Mouse (Mus musculus) forebrain, embryonic 16.5 days (tissue): ENCODE measurements at regions not wholly inside any gene's neighbourhood (a gene's known extent, or its start where the extent isn't known, plus 50 kb on each side); places are given as distances from the start of the nearest gene placed in this dataset.

ENCODE experiments used
- ATAC-seq: fragments of 200-750 bp; cut with Nextera tagmentation; 2 replicates; pipeline ENCODE4 v1.8.0; 2017; ENCODE audit warnings: mild to moderate bottlenecking, moderate library complexity
- H3K27ac ChIP-seq: fragments of 300-500 bp; sonication (generic); 2 replicates; pipeline ENCODE4 v1.5.1; 2014; ENCODE audit warnings: low read length, control low read depth
- H3K27me3 ChIP-seq: fragments of 300-500 bp; sonication (generic); replicated peaks from 2 replicates; pipeline ENCODE4 v1.6.1; 2014; ENCODE audit warnings: low read length; ENCODE audit not compliant: control insufficient read depth, insufficient read depth
- H3K36me3 ChIP-seq: fragments of 300-500 bp; sonication (generic); 2 replicates; pipeline ENCODE4 v1.6.1; 2014; ENCODE audit not compliant: control insufficient read depth, insufficient read depth
- H3K4me1 ChIP-seq: fragments of 300-500 bp; sonication (generic); replicated peaks from 2 replicates; pipeline ENCODE4 v1.6.1; 2014; ENCODE audit warnings: low read length; ENCODE audit not compliant: control insufficient read depth, insufficient read depth
- H3K4me2 ChIP-seq: fragments of 300-500 bp; sonication (generic); 2 replicates; pipeline ENCODE4 v1.6.1; 2014; ENCODE audit warnings: mild to moderate bottlenecking, low read length, control low read depth
- H3K4me3 ChIP-seq: fragments of 300-500 bp; sonication (generic); replicated peaks from 2 replicates; pipeline ENCODE4 v1.5.1; 2014; ENCODE audit warnings: mild to moderate bottlenecking, low read length, control low read depth
- H3K9ac ChIP-seq: fragments of 300-500 bp; sonication (generic); replicated peaks from 2 replicates; pipeline ENCODE4 v1.6.1; 2014; ENCODE audit warnings: low read depth, low read length, control low read depth
- H3K9me3 ChIP-seq: fragments of 300-500 bp; sonication (generic); 2 replicates; pipeline ENCODE4 v1.6.1; 2016; ENCODE audit warnings: low read length; ENCODE audit not compliant: control insufficient read depth
- WGBS: fragments of 180-500 bp; shearing (Covaris S2); extraction: QIAGEN DNeasy Blood & Tissue Kit; methylation state at CpG from one replicate; pipeline ENCODE4 v1.1.7; 2014; 5-methylcytosine and 5-hydroxymethylcytosine counted together

- peak; percentile 72 for ATAC-seq
- 8% methylated on average over 1 of the region's 1 CpGs for WGBS
Observed at GRCm38 (mm10) chr6:75281506-75282194, 1215.9 kb downstream of the Gm9008 start.

GRCm38 (mm10) chr6:75254076-75254414 lies 1243.5 kb downstream of the Gm9008 start:
- ATAC-seq, result no peak
- H3K4me3 ChIP-seq, result no peak overlapping the region
- H3K27ac ChIP-seq, result peak overlapping the region; percentile 56
- H3K9ac ChIP-seq, result no peak overlapping the region
- H3K4me2 ChIP-seq, result no peak overlapping the region
- no peaks in the 10 kb centered on the region for H3K9me3 ChIP-seq
- no peaks in the 10 kb centered on the region for H3K36me3 ChIP-seq
- no peaks in the 10 kb centered on the region for H3K27me3 ChIP-seq
- 56% methylated on average over 3 of the region's 3 CpGs for WGBS
- peaks cover 6% of the 10 kb centered on the region for H3K4me1 ChIP-seq

More at GRCm38 (mm10) chr6:75281506-75282194, 1215.9 kb downstream of the Gm9008 start:
- no peaks in the 10 kb centered on the region; the same call in 1 of the 2 replicates for H3K4me1 ChIP-seq
- no peaks in the 10 kb centered on the region for H3K36me3 ChIP-seq
- no peaks in the 10 kb centered on the region for H3K9me3 ChIP-seq
- H3K4me3 ChIP-seq, result no peak overlapping the region
- no peak overlapping the region for H3K9ac ChIP-seq
- H3K27me3 ChIP-seq, result no peaks in the 10 kb centered on the region
- no peak overlapping the region for H3K4me2 ChIP-seq
- no peak overlapping the region for H3K27ac ChIP-seq

DNA sequence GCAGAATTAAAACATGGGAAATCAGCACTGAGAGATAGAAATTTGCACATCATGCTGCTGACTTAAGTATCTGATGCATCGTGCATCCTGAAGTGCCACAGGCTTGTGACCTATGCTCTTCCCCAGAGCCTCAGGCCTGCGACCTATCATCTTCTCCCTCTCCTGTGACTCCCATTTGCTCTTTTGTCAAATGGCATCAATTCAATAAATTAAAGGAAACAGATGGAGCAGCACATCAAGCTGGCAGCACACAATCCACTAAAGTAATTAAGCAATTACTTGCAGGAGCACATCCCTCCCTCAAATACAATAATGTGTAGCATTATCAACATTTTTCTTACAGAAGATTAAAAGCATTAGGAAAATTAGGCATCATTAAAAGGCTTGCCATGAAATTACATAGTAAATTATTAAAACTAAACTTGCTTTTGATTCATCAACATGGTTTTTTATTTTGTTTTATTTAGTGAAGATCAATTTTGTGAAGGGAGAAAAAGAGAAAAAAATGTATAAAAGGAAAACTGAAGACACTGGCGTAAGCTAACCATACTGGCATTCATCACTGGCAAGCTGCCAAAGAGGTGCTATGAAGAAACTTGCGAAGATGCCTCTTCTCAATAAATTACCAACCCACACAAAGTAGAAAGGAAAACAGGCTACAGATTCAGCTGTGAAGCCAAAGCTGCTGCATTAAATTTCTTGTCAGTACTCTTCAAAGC lies 1244.1 kb downstream of the Gm9008 start:
- Histone ChIP-seq H3K4me2 (no peak overlapping the region), H3K9me3 (no peaks in the 10 kb centered on the region), H3K4me3 (no peak overlapping the region), H3K27me3 (no peaks in the 10 kb centered on the region), H3K36me3 (no peaks in the 10 kb centered on the region), H3K9ac (no peak overlapping the region), H3K4me1 (peaks cover 6% of the 10 kb centered on the region), H3K27ac (peak overlapping the region; percentile 56)
- ATAC-seq, result peak; percentile 84
- 32% methylated on average over 4 of the region's 4 CpGs for WGBS

DNA sequence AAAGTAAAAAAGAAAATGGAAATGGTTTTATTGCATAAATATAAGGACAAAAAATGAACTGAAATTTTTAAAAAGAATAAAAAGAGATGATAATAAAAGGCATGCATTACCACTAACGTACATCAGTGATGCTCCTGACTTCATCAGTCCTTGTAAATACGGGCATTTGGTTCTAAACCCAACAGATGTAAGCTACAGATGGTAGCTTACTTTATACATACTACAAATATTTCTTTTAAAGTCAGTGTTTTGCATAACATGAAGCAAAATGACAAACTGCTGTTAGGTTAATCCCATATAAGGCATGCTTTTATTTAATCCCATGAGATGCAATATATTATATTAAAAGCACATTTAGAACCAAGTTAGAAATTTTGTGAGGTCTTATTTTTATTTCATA lies 1282.1 kb downstream of the Gm9008 start:
- Histone ChIP-seq H3K27ac (no peak overlapping the region), H3K27me3 (no peaks in the 10 kb centered on the region), H3K9me3 (no peaks in the 10 kb centered on the region), H3K36me3 (no peaks in the 10 kb centered on the region), H3K4me2 (no peak overlapping the region), H3K4me1 (no peaks in the 10 kb centered on the region), H3K4me3 (no peak overlapping the region), H3K9ac (no peak overlapping the region)
- peak; percentile 63; the same call in 1 of the 2 replicates for ATAC-seq
- WGBS, result 63% methylated on average over 2 of the region's 2 CpGs

GRCm38 (mm10) chr6:75212721-75213475 lies 1284.7 kb downstream of the Gm9008 start:
- Histone ChIP-seq H3K36me3 (no peaks in the 10 kb centered on the region), H3K27me3 (no peaks in the 10 kb centered on the region), H3K9ac (no peak overlapping the region), H3K4me1 (no peaks in the 10 kb centered on the region), H3K27ac (no peak overlapping the region), H3K4me2 (no peak overlapping the region), H3K9me3 (no peaks in the 10 kb centered on the region), H3K4me3 (no peak overlapping the region)
- 38% methylated on average over 3 of the region's 3 CpGs for WGBS
- ATAC-seq, result peak; percentile 72
